Mouse (Mus musculus) kidney, embryonic 15.5 days (tissue): ENCODE results near the gene Tbp. TPM values are rescaled to one million over a fixed set of nuclear protein-coding genes. Genes with fewer than 3 reads are reported as not detected.
A peak's percentile ranks its signal among the peaks of the same experiment; 100 is the strongest.

Source experiments
- ATAC-seq: fragments of 200-750 bp; cut with Nextera tagmentation; replicated peaks from 2 replicates; pipeline ENCODE4 v1.8.0; 2017; ENCODE audit warnings: moderate TSS enrichment; ENCODE audit not compliant: low FRiP score
- H3K27ac ChIP-seq: fragments of 300-500 bp; sonication (generic); 2 replicates; pipeline ENCODE4 v1.5.1; 2015; ENCODE audit warnings: mild to moderate bottlenecking, inconsistent platforms
- H3K27me3 ChIP-seq: fragments of 300-500 bp; sonication (generic); 2 replicates; pipeline ENCODE4 v1.6.1; 2015; ENCODE audit warnings: inconsistent platforms
- H3K36me3 ChIP-seq: fragments of 300-500 bp; sonication (generic); 2 replicates; pipeline ENCODE4 v1.6.1; 2015; ENCODE audit warnings: inconsistent platforms
- H3K4me1 ChIP-seq: fragments of 300-500 bp; sonication (generic); 2 replicates; pipeline ENCODE4 v1.6.1; 2015; ENCODE audit warnings: inconsistent platforms
- H3K4me2 ChIP-seq: fragments of 300-500 bp; sonication (generic); 2 replicates; pipeline ENCODE4 v1.6.1; 2015; ENCODE audit warnings: moderate library complexity, mild to moderate bottlenecking, inconsistent platforms
- H3K4me3 ChIP-seq: fragments of 300-500 bp; sonication (generic); replicated peaks from 2 replicates; pipeline ENCODE4 v1.5.1; 2015; ENCODE audit warnings: mild to moderate bottlenecking, inconsistent platforms
- H3K9ac ChIP-seq: fragments of 300-500 bp; sonication (generic); 2 replicates; pipeline ENCODE4 v1.6.1; 2015; ENCODE audit warnings: mild to moderate bottlenecking, inconsistent platforms
- H3K9me3 ChIP-seq: fragments of 300-500 bp; sonication (generic); replicated peaks from 2 replicates; pipeline ENCODE4 v1.6.1; 2016; ENCODE audit warnings: inconsistent platforms
- WGBS: fragments of 180-500 bp; shearing (Covaris S2); methylation state at CpG from one replicate; pipeline ENCODE4 v1.1.7; 2015; ENCODE audit warnings: mixed read lengths; 5-methylcytosine and 5-hydroxymethylcytosine counted together
- polyA plus RNA-seq: library from polyadenylated mRNA; unstranded; fragments of >200 nt; fragmentation: Nextera tagmentation; extraction: Ambion mirVana; gene quantifications from 2 replicates; pipeline ENCODE4 v1.2.1, GENCODE M21; 2015

Tbp gene
- polyA plus RNA-seq, 1 experiment from 2014 or later, result 51.1 TPM

GRCm38 (mm10) chr17:15546440-15546839, 46.8 kb downstream of the Tbp start:
- H3K4me2 ChIP-seq, result no peak overlapping the region
- H3K9me3 ChIP-seq, result no peaks in the 10 kb centered on the region; the same call in 1 of the 2 replicates
- H3K36me3 ChIP-seq, result no peaks in the 10 kb centered on the region
- no peak overlapping the region for H3K4me3 ChIP-seq
- ATAC-seq, result no peak
- H3K27me3 ChIP-seq, result no peaks in the 10 kb centered on the region
- H3K9ac ChIP-seq, result no peak overlapping the region
- WGBS, result 73% methylated on average over 4 of the region's 4 CpGs
- H3K4me1 ChIP-seq, result no peaks in the 10 kb centered on the region
- no peak overlapping the region for H3K27ac ChIP-seq

DNA sequence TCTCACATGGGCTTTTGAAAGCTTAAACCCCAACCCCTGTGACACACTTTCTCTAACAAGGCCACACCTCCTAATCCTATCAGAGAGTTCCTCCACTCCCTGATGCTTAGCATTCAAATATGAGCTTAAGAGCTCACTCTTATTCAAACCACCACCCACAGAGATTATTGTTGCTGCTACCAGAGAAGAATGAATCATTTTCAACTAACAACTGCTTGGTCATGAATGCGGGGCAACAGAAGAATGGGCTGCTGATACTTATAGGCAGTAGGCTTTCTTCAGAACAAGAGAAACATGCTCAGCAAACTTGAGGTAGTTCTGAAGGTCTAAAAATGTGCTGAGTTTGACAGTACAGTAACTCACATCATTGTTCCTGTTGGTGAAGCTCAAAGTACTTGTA, 50.0 kb downstream of the Tbp start:
- H3K9ac ChIP-seq, result no peak overlapping the region
- 53% methylated on average over 1 of the region's 1 CpGs for WGBS
- no peak overlapping the region for H3K4me3 ChIP-seq
- no peak for ATAC-seq
- H3K27ac ChIP-seq, result no peak overlapping the region
- no peaks in the 10 kb centered on the region for H3K27me3 ChIP-seq
- no peaks in the 10 kb centered on the region for H3K36me3 ChIP-seq
- no peaks in the 10 kb centered on the region; the same call in 1 of the 2 replicates for H3K9me3 ChIP-seq
- no peak overlapping the region for H3K4me2 ChIP-seq
- H3K4me1 ChIP-seq, result no peaks in the 10 kb centered on the region

DNA sequence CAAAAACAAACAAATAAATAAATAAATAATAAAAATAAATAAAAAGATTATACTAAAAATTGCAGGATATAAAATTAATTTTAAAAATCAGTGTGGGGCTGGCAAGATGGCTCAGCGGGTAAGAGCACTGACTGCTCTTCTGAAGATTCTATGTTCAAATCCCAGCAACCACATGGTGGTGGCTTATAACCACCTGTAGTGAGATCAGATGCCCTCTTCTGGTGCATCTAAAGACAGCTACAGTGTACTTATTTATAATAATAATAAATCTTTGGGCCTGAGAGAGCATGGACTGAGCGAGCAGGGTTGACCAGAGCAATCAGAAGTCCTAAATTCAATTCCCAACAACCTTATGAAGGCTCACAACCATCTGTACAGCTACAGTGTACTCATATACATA, 60.3 kb downstream of the Tbp start:
- no peak overlapping the region for H3K27ac ChIP-seq
- H3K4me3 ChIP-seq, result no peak overlapping the region
- 86% methylated on average over 2 of the region's 2 CpGs for WGBS
- H3K36me3 ChIP-seq, result no peaks in the 10 kb centered on the region
- no peaks in the 10 kb centered on the region for H3K27me3 ChIP-seq
- no peak overlapping the region for H3K4me2 ChIP-seq
- ATAC-seq, result no peak
- H3K9me3 ChIP-seq, result no peaks in the 10 kb centered on the region
- no peak overlapping the region for H3K9ac ChIP-seq
- H3K4me1 ChIP-seq, result peaks cover 6% of the 10 kb centered on the region

DNA sequence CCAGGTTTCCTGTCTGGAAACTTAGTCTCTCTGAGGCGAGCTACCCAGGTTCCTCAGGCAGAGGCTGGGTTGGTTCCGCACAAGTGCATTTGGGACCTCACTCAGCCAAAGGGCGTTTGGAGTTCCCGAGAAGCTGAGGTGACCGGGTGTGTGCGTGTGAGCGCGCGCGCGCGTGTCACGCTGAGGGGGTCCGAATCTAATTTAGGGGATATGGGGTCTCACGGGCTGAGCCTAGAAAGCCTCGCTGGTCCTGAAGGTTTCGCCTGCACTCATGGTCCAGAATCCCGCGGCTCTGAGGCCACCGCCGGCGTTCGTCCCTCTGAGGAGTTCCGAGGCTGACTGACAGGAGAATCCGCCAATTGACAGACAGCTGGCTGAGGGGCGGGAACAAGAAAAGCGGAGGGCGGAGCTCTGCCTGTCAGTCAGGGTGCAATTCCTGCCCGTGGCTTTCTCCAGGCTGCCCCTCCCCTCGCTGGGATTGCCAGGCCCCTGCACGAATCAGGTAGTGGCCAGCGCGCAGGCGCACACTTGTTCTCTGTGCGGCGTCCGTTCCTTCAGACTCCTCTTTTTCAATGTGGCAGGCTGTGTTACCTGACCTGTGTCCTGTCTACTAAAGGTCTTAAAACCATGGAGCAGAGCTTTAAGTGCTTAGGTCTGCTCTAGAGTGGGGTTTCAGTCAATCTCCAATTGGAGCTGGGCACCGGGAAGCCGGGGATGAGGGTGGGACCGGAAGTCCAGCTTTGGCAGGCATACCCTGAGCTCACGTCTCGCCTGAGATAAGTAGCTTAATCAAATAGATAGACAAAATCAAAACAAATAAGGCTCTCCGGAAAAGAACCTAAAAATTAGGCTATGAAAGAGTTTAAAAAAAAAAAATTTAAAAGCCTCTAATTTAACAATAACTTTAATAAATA, 64.6 kb downstream of the Tbp start, which contains the start of gene Prdm9:
TSS of gene Prdm9 (minus strand) at position 341 of the 914 bp plus-strand sequence.
- no peaks in the 10 kb centered on the region for H3K9me3 ChIP-seq
- peak within 1 kb of the TSS; percentile 64 for H3K9ac ChIP-seq
- under 1% methylated on average over 43 of the region's 43 CpGs for WGBS
- no peaks in the 10 kb centered on the region for H3K27me3 ChIP-seq
- peak within 1 kb of the TSS; percentile 89 for H3K4me2 ChIP-seq
- peaks cover 6% of the 10 kb centered on the region for H3K4me1 ChIP-seq
- peak within 1 kb of the TSS; percentile 67 for H3K4me3 ChIP-seq
- ATAC-seq, result peak; percentile 99
- no peaks in the 10 kb centered on the region for H3K36me3 ChIP-seq
- H3K27ac ChIP-seq, result peak within 1 kb of the TSS; percentile 97

DNA sequence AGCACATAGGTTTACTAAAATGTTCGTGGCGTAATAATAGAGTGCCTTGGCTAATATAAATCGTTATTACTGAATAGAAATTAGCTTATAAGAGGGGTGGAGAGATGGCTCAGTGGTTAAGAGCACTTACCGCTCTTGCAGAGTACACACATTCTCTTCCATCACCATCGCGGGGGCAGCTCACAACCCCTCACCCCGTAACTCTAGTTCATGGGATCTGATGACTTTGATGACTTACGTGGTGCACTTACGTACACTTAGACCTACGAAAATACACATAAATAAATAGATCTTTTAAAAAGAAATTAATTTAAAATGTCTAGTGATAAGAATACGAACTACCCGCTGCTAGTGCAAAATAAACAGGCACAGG, 65.2 kb downstream of the Tbp start:
- H3K9me3 ChIP-seq, result no peaks in the 10 kb centered on the region
- peak overlapping the region; percentile 67 for H3K4me3 ChIP-seq
- H3K4me1 ChIP-seq, result peaks cover 6% of the 10 kb centered on the region
- H3K36me3 ChIP-seq, result no peaks in the 10 kb centered on the region
- no peaks in the 10 kb centered on the region for H3K27me3 ChIP-seq
- no peak for ATAC-seq
- WGBS, result 33% methylated on average over 12 of the region's 12 CpGs
- H3K9ac ChIP-seq, result no peak overlapping the region
- peak overlapping the region; percentile 97; the same call in 1 of the 2 replicates for H3K27ac ChIP-seq
- peak overlapping the region; percentile 89 for H3K4me2 ChIP-seq

- Histone ChIP-seq H3K36me3 (no peaks in the 10 kb centered on the region), H3K4me3 (no peak overlapping the region), H3K9ac (no peak overlapping the region), H3K4me2 (no peak overlapping the region), H3K9me3 (no peaks in the 10 kb centered on the region), H3K27ac (no peak overlapping the region), H3K27me3 (no peaks in the 10 kb centered on the region), H3K4me1 (peaks cover 6% of the 10 kb centered on the region)
- WGBS, result 78% methylated on average over 5 of the region's 5 CpGs
- ATAC-seq, result no peak
These were observed 67.2 kb downstream of the Tbp start for GRCm38 (mm10) chr17:15566908-15567307.

DNA sequence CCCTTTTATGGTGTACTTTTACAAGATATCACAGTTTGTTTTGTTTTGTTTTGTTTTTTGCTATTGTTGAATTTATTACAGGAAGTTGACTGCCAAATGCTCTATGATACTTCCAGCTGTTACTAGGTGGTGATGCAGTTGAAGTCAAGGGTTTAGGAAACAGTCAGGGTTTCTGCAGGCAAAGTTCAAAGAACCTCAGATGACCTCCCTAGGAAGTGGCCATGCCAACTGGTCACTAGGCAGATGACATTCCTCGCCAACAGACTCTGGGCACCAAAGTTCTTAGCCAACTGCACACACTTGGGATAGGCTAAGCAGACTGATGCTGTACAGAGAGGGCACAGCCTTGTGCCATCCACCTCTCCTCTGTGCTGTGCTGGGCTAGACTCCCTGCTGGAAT, 75.4 kb downstream of the Tbp start:
- no peak overlapping the region for H3K4me3 ChIP-seq
- no peak overlapping the region for H3K9ac ChIP-seq
- ATAC-seq, result no peak
- H3K27me3 ChIP-seq, result peaks cover 22% of the 10 kb centered on the region
- no peaks in the 10 kb centered on the region for H3K4me1 ChIP-seq
- no peak overlapping the region for H3K4me2 ChIP-seq
- 85% methylated on average over 1 of the region's 1 CpGs for WGBS
- H3K36me3 ChIP-seq, result no peaks in the 10 kb centered on the region
- H3K9me3 ChIP-seq, result no peaks in the 10 kb centered on the region
- no peak overlapping the region for H3K27ac ChIP-seq

DNA sequence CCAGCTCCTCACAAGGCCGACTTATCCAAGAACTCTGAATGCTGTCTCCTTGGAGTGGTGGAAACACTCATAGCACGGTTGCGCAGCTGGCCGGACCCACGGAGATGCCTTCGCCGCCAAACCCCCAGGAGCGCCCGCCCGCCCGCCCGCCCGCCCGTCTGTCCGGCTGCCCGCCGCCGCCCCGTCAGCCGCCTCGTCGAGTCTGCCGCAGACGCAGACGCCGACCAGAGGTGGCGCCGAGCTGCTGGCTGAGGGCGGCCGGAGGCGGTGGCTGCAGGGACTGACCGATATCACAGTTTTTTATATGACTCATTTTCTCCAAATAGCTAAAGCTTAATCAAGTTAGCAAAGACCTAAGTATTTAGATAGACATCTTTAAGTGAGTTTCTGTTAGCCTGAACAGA, 77.6 kb downstream of the Tbp start:
- Histone ChIP-seq H3K36me3 (no peaks in the 10 kb centered on the region), H3K4me1 (no peaks in the 10 kb centered on the region), H3K4me3 (peak overlapping the region; percentile 34), H3K27me3 (peaks cover 22% of the 10 kb centered on the region), H3K4me2 (peak overlapping the region; percentile 62), H3K27ac (no peak overlapping the region), H3K9ac (no peak overlapping the region), H3K9me3 (no peaks in the 10 kb centered on the region)
- ATAC-seq, result peak; percentile 77
- under 1% methylated on average over 32 of the region's 32 CpGs for WGBS

Other genes starting within 250 kb of the Tbp start
- gene Dll1, start 123.0 kb upstream of the Tbp start, polyA plus RNA-seq, result 30.9 and 32.0 TPM in 2 replicates
- gene Fam120b, start 103.7 kb upstream of the Tbp start, polyA plus RNA-seq, result 28.1 and 28.7 TPM in 2 replicates
- gene Psmb1, start 137 bp upstream of the Tbp start, polyA plus RNA-seq, result 265 and 285 TPM in 2 replicates
- 44.8 and 51.2 TPM in 2 replicates for gene Pdcd2, start 27.4 kb downstream of the Tbp start, polyA plus RNA-seq
- gene Prdm9, start 64.5 kb downstream of the Tbp start, polyA plus RNA-seq, result 2.0 and 2.9 TPM in 2 replicates
- 29.5 and 30.9 TPM in 2 replicates for gene Chd1, start 205.1 kb downstream of the Tbp start, polyA plus RNA-seq